Mouse (Mus musculus) stomach, postnatal 0 days (tissue): ENCODE measurements at regions not wholly inside any gene's neighbourhood (a gene's known extent, or its start where the extent isn't known, plus 50 kb on each side); places are given as distances from the start of the nearest gene placed in this dataset.

Source experiments
- CTCF ChIP-seq: IDR thresholded peaks from 2 replicates; pipeline ENCODE4 v1.5.1; 2016; ENCODE audit warnings: antibody characterized with exemption, low read depth, mild to moderate bottlenecking, moderate library complexity
- EP300 ChIP-seq: optimal IDR thresholded peaks from 2 replicates; pipeline ENCODE3; 2016; ENCODE audit warnings: antibody characterized with exemption

- TF ChIP-seq CTCF (no peak), EP300 (no peak)
These were observed 84.6 kb upstream of the Nphp3 start for GRCm38 (mm10) chr9:103917771-103918170.
